Mouse (Mus musculus): ENCODE data around the gene Fgf16.
A peak's percentile ranks its signal among the peaks of the same experiment; 100 is the strongest.

Gene Fgf16

DNA sequence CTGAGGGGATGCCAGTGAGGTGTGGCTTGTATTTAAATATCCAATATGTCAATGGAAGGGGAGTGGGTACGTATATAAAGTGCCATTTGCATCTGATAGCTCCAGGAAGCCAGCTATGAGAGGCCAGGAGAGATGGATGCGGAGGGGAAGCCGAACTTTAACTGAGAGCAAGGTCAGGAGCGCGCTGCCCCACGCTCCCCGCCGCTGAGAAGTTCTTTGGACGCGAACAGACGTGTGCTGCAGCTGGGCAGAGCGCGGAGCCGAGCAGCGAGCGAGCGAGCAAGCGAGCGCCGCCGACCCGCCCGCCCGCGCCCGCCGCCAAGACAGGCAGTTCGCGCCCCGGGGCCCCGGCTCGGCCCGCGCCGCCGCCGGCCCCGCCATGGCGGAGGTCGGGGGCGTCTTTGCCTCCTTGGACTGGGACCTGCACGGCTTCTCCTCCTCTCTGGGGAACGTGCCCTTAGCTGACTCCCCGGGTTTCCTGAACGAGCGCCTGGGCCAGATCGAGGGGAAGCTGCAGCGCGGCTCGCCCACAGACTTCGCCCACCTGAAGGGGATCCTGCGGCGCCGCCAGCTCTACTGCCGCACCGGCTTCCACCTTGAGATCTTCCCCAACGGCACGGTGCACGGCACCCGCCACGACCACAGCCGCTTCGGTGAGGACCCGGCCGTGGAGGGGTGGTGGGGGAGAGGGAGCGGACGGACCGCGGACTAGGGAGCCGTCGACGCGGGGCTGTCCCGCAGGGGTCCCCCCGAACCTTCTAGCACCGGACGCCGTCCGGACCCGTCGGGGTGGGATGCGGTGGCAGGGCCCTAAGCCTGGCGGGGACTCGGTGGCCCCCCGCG lies at the start of gene Fgf16:
Gene Fgf16 (plus strand): TSS at position 118 of the 843 bp plus-strand sequence.
- peak in 1 of 2 experiments; percentile 3 for DNase-seq

DNA sequence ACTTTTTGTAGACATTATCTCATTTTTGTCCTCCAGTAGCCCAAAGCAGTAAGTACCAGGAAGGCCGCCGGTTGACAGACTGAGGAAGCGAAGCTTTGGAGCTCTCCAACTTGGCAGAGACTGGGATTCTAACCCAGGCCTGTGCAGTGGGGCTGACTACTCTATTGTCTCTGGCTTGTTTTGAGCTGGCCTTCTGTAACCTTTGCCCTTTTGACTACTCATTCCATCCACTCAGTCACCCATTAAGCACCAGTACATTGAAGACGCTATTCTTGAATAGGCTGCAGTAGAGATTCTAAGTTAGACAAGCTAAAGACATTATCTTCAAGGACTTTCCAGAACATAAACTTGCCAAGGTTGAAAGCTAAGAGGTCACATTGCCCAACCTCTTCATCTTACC lies 49.3 kb upstream of the Fgf16 start:
- no peak for DNase-seq

DNA sequence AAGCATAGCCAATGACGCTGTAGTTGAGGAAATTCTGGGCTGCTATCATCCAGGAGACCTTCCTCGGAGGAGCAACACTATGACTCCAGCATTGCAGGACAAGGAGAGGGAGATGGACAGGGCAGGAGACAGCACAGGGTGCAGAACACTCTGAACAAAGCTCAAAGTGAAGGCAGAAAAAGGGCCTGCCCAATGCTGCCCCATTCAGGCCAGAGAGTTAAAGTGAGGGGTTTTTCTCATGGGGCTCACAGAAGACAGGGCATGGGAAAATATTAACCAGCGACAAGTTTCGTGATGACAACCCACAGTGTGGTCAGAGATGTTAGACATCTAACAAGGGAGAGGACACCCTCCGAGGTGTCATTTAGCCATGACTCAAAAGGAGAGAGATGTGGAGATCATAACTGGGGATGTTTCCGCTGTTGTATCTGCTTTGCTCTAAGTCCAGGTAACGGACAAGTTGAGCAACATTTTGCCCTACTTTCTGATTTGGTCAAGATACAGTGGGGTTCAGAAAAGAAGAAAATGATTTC lies 48.2 kb upstream of the Fgf16 start:
- no peak for DNase-seq

DNA sequence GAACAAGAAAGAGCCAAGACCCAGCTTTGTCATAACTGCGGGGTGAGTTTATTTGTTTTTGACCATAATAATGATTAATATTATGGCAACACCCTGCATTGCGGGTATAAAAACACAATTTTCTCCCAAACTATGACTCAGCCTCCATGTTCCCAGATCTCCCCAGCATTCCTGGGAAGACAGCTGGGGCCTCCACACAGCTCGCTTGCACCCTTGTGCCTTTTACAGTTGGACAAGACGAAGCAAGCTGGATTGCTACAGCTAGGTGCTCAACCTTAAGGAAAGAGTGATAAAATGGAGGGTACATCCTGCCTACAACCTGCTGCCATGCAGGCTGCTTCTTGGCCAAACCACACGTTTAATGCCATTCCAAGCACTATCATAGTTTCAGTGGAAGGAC lies 45.7 kb upstream of the Fgf16 start:
- no peak for DNase-seq

DNA sequence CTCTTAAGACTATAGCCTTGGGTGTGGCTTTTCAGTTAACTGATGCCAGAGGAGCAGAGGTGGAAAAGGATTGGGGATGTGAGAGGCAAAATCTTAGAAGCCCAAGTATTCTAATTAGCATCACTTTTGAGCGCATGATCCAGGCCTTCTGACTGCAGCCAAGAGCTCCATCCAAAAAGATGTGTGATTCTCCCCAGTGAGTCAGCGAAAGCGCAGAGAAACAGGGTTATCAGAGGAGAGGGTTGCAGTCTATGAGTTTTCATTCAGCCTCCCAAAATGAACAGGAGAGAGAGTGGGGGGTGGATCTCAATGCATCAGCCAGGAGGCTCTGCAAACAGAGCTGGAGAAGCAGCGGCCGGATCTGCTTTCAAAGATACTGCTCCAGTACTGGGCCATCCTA lies 45.1 kb upstream of the Fgf16 start:
- no peak for DNase-seq

DNA sequence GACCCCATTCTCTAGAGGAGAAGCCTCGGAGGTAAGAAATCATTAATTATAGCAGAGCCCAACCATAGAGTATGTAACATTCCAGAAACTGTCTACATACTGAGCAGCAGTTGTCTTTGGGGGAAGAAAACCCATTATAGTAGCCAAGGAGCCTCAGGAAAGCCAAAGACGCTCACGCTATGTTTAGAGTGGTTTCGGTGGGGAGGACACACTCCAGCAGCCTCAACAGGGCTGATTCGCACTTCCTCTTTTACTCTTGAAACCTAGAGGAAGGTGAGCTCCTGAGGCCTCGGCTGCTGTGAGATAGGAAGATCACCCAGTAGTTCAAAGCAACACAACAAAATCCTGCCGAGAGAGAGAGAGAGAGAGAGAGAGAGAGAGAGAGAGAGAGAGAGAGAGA lies 39.9 kb upstream of the Fgf16 start:
- peak; percentile 9 to 15 for DNase-seq

DNA sequence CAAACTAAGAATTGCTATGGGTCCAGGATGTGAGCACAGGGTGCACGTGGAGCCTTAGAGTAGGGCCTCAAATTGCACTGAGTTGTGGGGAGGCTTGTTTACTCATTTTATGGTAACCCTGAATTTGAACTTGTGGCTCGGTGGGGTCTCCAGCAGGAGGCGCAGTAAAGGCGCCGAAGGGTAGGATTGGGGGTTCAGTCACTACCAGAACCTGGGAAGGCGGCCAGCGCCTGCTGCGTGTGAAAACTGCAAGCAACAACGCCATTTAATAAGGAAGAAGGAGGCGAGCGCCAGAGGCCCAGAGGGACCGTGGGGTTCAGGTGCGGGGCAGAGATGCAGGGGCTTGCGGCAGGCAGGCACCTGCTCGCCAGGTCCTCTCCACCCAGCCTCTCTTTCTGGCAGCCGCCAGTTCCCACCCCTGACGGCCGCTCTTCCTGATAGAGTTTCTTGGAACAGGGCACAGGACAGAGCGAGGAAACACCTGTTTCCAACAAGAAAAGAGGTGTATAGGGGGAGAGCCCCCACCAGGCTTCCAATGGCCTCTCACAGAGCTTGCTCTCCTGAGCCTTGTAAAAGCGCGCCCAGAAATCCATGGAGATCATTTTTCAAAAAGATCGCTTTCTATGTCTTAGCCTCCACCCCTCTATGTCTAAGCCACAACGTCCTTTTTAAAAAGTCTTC lies 1.1 kb upstream of the Fgf16 start:
- DNase-seq: peak in 1 of 2 experiments; percentile 9

DNA sequence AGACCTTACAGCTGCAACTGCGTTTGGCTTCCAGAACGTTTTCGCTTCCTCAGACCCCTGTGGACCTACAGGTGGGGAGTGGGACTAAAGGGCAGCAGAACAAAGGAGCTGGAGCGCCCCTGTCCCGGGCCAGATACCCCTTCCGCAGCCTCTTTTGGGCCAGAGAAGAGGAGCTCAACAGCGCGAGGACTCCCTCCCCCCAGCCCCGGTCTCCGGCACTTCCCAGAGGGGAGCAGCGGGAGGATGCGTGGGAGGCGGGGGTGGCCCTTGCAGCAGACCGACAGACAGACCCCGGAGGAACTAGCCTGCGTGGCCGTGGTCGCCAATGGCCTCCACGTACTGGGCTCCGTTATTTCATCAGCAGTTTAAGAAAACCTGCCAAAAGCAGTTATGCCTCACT lies 467 bp upstream of the Fgf16 start:
- DNase-seq: peak in 1 of 2 experiments; percentile 4

DNA sequence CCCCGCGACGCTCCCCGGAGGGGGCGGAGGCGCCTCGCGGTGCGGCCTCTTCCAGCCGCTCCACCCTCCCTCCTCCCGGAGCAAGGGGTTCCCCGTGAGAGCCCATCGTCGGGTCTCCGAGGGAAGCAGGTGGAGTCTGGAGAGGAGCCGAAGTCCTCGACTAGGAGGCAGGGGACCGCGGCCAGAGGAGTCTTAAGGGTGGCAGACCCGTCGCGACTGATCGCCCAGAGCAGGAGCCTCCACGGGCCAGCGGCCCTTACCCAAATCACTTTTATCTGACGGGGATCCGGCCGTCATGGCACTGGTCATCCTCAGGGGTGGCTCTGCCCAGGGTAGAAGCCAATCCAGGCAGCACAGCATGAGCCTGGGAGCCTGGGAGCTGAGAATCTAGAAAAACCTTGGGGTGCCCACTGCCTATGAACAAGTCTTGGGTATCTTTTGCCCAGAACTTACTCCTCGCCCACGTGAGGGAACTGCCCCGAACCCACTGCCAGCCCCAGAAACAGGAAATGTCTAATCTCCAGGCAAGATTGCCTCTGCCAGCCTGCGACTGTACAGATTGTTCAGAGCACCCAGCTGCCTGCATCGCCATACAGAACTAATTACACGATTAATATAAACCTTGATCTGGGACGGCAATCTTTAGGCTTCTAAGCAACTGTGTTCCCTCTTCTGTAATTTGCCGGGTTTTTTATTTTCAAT lies 1.1 kb downstream of the Fgf16 start:
- peak in 1 of 2 experiments; percentile 2 for DNase-seq

DNA sequence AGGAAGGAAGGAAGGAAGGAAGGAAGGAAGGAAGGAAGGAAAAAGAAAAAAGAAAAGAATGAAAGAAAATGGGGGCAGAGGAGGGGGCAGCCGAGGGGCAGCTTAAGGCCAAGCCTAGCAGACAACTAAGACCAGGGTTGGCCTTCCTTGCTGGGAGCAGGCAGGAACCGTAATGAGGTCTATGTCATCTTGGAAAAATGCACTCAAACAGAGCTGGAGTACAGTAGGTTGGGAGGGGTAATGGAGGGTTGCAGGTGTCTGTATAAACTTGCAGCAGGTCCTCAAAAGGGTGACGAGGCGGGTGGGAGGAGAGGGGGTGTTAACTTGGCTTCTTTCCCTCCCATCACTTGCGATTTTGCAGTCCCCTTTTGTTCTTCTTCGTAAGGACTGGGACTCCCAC lies 1.9 kb downstream of the Fgf16 start:
- DNase-seq: no peak

DNA sequence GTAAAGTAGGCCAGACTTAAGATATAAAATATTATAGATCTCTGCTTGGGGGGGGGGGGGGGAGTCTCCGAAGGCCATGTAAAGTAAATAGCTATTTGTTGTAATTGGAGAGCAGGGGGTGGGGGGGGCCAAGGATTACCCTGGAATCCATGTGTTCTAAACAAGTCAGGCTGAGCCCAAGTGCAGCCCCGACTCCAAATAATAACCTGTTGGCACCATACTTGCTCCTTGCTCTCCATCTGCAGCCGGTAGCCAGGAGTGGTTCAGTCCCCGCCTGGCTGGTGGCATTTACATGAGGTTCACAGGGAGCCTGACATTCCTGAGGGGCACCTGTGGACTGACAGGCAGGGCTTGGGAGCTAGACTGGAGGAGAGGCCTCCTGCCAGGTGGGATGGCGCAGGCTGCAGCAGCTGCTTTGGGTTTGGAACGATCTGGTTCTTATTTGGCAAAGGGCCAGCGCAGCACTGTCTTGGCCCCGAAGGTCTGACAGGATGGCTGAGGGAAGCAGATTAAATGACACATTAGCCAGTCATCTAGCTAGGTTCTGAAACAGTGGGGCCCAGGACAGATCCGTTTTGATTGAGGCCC lies 3.2 kb downstream of the Fgf16 start:
- DNase-seq: no peak

DNA sequence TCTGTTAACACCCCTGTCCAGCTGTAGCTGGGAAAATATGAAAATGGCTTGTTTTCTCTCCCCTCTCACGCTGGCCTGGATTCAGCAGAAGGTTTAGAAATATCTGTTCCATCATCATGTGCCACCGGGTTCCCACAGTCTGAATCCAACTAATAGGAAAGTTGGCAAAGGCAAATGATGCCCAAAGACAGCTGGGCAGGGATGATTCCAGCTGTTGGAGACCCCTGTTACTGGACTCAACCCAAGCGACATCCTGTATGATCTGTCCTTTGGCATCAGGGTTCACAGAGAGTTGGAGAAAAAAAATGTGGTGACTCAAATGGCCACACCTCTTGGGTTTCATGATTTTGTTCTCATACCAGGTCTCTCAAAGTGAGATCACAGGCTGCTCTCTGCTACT lies 3.9 kb downstream of the Fgf16 start:
- DNase-seq: no peak

DNA sequence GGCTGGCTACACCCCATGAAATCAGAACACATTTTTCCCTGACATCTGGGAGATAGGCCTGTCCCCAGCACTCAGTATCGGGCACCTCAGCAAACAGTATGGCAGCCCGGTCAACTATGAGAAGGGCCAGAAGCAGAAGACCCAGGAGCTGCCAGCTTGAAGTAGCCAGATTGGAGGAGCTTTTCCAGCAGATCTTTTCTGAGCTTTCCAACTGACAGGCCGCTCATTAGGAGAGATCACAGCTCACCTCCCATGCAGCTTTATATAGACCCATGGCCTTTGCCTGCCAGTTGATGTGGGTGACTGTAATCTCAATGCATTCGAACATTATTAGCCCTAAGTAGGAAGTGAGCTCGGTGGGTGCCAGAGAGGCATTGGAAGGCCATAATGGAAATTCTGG lies 9.2 kb downstream of the Fgf16 start:
- DNase-seq: no peak

DNA sequence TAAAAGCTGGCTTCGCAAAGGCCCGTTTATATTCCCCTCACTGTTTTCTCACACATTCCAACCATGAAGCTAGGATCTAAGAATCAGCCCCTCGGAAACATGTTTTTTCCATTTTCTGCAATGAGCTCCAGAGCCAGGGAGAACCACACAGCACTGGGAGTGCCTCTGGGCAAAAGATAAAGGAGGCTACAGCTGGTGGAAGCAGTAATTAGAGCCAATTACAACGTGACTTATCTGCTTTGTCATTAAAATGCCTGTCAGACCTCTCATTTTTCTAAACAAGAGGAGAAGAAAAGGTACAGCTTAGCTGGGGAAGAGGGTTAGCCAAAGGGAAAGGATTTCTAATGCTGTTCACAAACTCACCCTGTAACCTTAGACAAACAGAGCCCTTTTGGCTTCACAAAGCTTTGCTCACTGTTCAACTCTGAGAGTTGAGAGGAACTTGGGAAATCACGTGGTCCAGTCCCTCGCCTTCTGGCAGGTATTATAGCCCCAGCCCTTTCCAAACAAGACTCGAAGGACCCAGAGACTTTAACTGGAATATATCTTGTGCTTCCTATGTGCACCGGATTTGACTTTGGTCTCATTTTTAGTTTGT lies 30.8 kb downstream of the Fgf16 start:
- no peak for DNase-seq

DNA sequence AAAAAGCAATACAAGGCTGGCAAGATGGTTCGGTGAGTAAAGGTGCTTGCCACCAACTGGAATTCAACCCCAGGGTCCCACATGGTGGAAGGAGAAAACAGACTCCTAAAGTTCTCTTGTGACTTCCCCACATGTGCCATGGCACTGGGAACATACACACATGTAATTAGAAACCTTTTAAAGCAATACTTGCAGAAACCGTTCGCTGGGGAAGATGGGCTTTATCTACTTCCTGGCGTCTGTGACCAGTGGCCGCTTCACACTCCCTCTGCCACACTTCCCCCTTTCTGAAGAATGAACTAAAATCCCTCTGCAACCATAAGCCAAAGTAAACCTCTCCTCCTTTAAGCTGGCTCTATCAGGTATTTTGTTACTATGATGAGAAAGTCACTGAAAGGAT lies 60.4 kb downstream of the Fgf16 start:
- DNase-seq: no peak

All from spleen, adult 18-20 months (tissue).